Mouse (Mus musculus) adrenal gland, postnatal 0 days (tissue): ENCODE data around the gene Dgcr8. TPM values are rescaled to one million over a fixed set of nuclear protein-coding genes. Genes with fewer than 3 reads are reported as not detected.

ENCODE experiments used
- microRNA-seq: library from miRNA; unstranded; fragments of <30 nt; microRNA quantifications from one replicate; pipeline ENCODE4, GENCODE M21; 2016; ENCODE audit warnings: borderline replicate concordance; ENCODE audit not compliant: insufficient number of aligned reads
- polyA plus RNA-seq: library from polyadenylated mRNA; unstranded; fragments of >200 nt; fragmentation: Nextera tagmentation; extraction: Ambion mirVana; gene quantifications from 2 replicates; pipeline ENCODE4 v1.2.1, GENCODE M21; 2015

The Dgcr8 gene
- 10.4 and 10.8 TPM in 2 replicates for polyA plus RNA-seq

DNA sequence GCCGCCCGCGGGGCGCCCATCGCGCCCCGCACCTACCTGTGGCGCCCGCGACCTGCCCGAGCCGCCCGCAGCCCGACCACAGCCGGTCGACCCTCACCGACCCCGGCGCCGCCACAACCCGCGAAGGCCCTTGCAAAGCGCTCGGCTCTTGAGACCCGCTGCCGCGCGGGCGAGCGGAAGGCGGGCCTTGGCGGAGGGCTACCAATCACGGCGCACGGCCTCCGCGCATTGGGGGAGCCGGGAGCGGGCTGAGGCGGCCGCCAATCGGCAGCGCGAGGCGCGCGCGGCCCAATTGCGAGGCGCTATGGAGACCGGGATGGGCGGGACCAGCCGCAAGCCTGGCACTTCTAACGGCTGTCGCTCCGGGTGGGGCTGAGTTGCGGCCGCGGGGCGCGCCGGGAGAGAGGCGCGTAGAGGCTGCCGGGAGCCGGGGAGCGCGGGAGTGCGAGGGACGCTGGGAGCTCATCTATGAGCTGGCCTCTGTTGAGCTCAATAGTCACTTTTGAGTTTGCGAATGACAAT is at the start of gene Dgcr8:
Dgcr8 (minus strand) TSS at position 180 of the 522 bp plus-strand sequence.

DNA sequence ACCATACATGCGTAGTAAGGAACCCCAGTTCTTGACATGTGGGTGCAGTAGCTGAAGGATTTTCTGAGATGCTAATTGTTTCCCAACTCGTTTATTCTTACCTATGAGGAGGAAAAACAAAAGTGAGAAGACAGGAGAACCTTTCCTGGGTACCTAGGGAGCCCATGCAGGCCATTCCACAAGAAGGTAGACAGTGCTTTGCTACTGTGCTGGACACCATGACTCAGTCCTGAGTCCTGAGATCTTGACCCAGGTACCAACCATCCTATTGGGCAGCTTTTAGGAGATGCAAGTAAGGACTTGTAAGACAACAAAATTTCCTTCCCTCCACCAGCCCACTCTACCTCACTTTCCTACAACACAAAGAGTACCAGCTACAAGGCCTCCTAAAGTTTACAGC is 30.8 kb downstream of the Dgcr8 start, which contains the start of gene Gm49776:
Gm49776 (minus strand) TSS at position 101 of the 400 bp plus-strand sequence.

DNA sequence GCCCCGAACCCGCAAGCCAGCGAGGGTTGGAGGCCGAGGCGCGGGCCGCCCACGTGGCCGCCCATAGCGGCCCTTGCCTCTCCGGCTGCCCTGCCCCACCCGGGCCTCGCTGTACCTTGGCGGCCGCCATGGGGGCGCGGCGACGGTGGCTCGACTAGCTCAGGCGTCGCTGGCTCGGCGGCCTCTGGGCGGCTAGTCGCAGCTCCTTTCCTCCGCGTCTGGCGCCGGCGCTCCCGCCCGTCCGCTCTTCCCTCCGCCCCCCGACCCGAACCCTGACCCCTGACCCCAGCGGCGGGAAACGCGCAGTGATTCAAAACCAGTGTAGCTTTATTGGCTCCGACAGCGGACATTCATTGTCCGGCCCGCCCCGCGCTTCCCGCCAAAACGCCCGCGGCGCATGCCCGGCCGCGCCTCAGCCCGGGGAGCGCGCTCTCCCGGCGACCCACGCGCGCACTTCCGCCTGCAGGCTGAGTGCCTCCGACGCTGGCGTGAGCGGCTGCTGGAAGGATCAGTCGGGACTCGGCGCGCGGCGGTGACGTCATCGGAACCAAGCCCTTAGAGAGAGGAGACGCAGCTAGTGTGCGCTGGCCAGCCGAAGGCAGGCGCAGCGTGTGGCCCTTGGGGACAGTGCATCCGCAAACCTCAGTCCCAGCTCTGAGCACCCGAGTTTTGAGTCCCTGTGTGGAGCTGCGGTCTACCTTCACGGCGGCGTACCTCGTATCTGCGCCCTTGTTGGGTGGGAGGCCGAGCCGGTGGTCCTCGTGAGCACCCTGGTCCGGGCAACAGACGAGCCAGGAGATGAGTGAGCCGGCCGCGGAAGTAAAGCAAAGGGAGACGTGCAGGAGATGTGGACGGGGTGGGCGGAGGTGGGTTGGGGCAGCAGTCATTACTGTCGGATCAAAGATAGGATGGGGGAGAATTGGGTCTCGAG is 40.3 kb downstream of the Dgcr8 start, which contains the start of the genes Trmt2a and Ranbp1:
Trmt2a (plus strand) TSS at position 247 of the 931 bp plus-strand sequence.
Ranbp1 (minus strand) TSS at position 300 of the 931 bp plus-strand sequence.

DNA sequence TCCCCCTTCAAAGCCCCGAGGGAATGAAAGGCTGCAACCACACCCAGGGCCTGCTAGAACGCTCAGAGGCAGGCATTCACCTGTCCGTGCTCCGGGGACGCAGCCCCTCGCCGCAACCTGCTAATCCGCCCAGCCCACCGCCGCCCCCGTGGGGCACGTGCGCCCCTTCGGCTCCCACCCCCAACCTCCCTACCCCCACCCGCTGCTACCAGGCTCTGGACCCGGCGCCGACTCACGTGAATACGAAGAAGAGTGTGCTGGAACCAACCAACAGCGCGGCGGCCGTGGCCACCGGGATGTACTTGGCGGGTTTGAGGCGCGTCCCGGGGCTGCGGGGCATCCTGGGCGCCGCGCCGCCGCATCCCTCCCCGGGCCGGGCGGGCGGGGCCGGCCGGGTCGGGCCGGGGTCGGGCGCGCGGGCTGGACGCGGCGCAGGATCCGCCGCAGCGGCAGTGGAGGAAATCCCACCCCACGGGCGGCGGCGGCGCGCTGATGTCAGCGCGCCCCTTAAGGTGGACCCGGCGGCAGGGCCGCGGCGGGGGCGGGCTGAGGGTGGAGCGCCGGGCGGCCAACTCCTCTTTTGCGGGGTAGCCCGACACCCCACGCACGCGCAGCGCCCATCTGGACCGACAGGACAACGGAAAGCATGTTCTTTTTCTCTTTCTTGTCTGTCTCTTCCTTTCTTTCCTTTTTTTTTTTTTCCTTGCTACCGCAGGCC is 54.2 kb downstream of the Dgcr8 start, which contains the start of gene Zdhhc8:
Zdhhc8 (minus strand) TSS at position 466 of the 718 bp plus-strand sequence.

DNA sequence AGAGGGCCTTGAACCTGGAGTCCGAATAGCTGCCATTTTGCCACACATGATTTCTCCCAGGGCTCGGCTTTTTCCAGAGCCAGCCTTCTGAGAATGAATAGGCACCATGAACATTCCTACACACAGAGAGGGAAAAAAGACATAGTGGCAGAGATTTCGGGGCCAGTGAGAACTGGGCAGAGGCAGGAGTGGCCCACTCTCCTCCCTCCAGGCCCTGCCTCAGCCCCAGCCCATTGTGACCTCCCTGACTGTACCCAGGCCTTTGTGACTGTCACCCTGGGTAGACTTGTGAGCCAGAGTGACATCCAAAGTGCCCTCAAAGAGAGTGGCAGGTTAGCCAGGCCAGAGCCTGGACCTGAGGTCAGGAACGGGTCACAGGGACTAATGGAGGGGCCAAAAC is 71.5 kb downstream of the Dgcr8 start, which contains the start of gene Ccdc188:
Ccdc188 (plus strand) TSS at position 301 of the 400 bp plus-strand sequence.

Small RNAs within 50 kb of the gene (microRNA-seq; reads per million reads assigned to microRNA genes)
- gene Gm24572 (not detected), gene Mir1306 (188 reads per million, percentile 53 among the genes with 10 or more reads in this experiment), gene Mir185 (315 reads per million, percentile 58 among the genes with 10 or more reads in this experiment)

Other genes with a start within 250 kb of the Dgcr8 start
- 105 and 116 TPM in 2 replicates for gene Dgcr6, start 236.4 kb downstream of the Dgcr8 start, polyA plus RNA-seq
- 5.9 and 8.0 TPM in 2 replicates for gene Prodh, start 199.0 kb downstream of the Dgcr8 start, polyA plus RNA-seq
- gene Rtn4r, start 161.6 kb downstream of the Dgcr8 start, polyA plus RNA-seq = 1.0 and 1.9 TPM in 2 replicates
- 0.09 TPM in 1 of 2 replicates, not detected in the other for gene Ccdc188, start 71.4 kb downstream of the Dgcr8 start, polyA plus RNA-seq
- gene Zdhhc8, start 54.1 kb downstream of the Dgcr8 start, polyA plus RNA-seq = 10.3 and 14.5 TPM in 2 replicates
- 45.5 and 59.5 TPM in 2 replicates for gene Trmt2a, start 40.6 kb downstream of the Dgcr8 start, polyA plus RNA-seq
- gene Ranbp1, start 40.5 kb downstream of the Dgcr8 start, polyA plus RNA-seq = 348 and 379 TPM in 2 replicates
- gene Gm49776, start 30.9 kb downstream of the Dgcr8 start, polyA plus RNA-seq = 0.58 and 2.1 TPM in 2 replicates
- 53.7 and 54.3 TPM in 2 replicates for gene Tango2, start 58.9 kb upstream of the Dgcr8 start, polyA plus RNA-seq
- 20.3 and 24.3 TPM in 2 replicates for gene Arvcf, start 58.9 kb upstream of the Dgcr8 start, polyA plus RNA-seq
- gene Txnrd2, start 137.1 kb upstream of the Dgcr8 start, polyA plus RNA-seq = 37.9 and 76.8 TPM in 2 replicates
- gene Comt, start 137.6 kb upstream of the Dgcr8 start, polyA plus RNA-seq = 116 and 160 TPM in 2 replicates
- gene Gnb1l, start 209.5 kb upstream of the Dgcr8 start, polyA plus RNA-seq = 8.8 and 11.4 TPM in 2 replicates
- gene Rtl10, start 209.7 kb upstream of the Dgcr8 start, polyA plus RNA-seq = 0.47 and 0.90 TPM in 2 replicates